Mouse (Mus musculus): ENCODE measurements at regions not wholly inside any gene's neighbourhood (a gene's known extent, or its start where the extent isn't known, plus 50 kb on each side); places are given as distances from the start of the nearest gene placed in this dataset.

GRCm38 (mm10) chr5:119257374-119258120 lies 412.9 kb upstream of the Tbx3 start:
- H3K36me3 ChIP-seq (ENCODE audit: control insufficient read depth, insufficient read depth) = no peaks in the 10 kb centered on the region
- no peaks in the 10 kb centered on the region for H3K27me3 ChIP-seq (ENCODE audit: control insufficient read depth, insufficient read depth, insufficient read length)
- H3ac ChIP-seq (ENCODE audit: control insufficient read depth, insufficient read length, low read depth) = no peak overlapping the region
- H3K4me3 ChIP-seq (ENCODE audit: insufficient read depth, poor library complexity, severe bottlenecking) = no peak overlapping the region
- H3K79me3 ChIP-seq (ENCODE audit: low read depth) = no peaks in the 10 kb centered on the region
- no peaks in the 10 kb centered on the region for H3K79me2 ChIP-seq (ENCODE audit: control insufficient read depth, insufficient read depth)
- TF ChIP-seq USF1 (IDR thresholded peaks at IDR 0.05; ENCODE audit: low read depth) (no peak), MYOD1 (IDR thresholded peaks at IDR 0.05; ENCODE audit: control insufficient read depth, insufficient read length, low read depth) (no peak), MYOG (IDR thresholded peaks at IDR 0.05; ENCODE audit: control insufficient read depth, extremely low read depth, insufficient read length) (no peak), FOSL1 (IDR thresholded peaks at IDR 0.05; ENCODE audit: insufficient read depth, low read length, poor library complexity, severe bottlenecking) (no peak), CEBPB (IDR thresholded peaks at IDR 0.05; ENCODE audit: low read depth) (no peak), MAX (IDR thresholded peaks at IDR 0.05) (no peak), CTCF (IDR thresholded peaks at IDR 0.05; ENCODE audit: control insufficient read depth, insufficient read depth, insufficient read length) (no peak)

- TF ChIP-seq CEBPB (IDR thresholded peaks at IDR 0.05; ENCODE audit: low read depth) (no peak), FOSL1 (IDR thresholded peaks at IDR 0.05; ENCODE audit: insufficient read depth, low read length, poor library complexity, severe bottlenecking) (no peak), MYOD1 (IDR thresholded peaks at IDR 0.05; ENCODE audit: control insufficient read depth, insufficient read length, low read depth) (no peak), MYOG (IDR thresholded peaks at IDR 0.05; ENCODE audit: control insufficient read depth, extremely low read depth, insufficient read length) (no peak), MAX (IDR thresholded peaks at IDR 0.05) (no peak), USF1 (IDR thresholded peaks at IDR 0.05; ENCODE audit: low read depth) (no peak), CTCF (IDR thresholded peaks at IDR 0.05; ENCODE audit: control insufficient read depth, insufficient read depth, insufficient read length) (no peak)
- H3ac ChIP-seq (ENCODE audit: control insufficient read depth, insufficient read length, low read depth) = no peak overlapping the region
- no peaks in the 10 kb centered on the region for H3K79me3 ChIP-seq (ENCODE audit: low read depth)
- no peaks in the 10 kb centered on the region for H3K36me3 ChIP-seq (ENCODE audit: control insufficient read depth, insufficient read depth)
- H3K79me2 ChIP-seq (ENCODE audit: control insufficient read depth, insufficient read depth) = no peaks in the 10 kb centered on the region
- H3K27me3 ChIP-seq (ENCODE audit: control insufficient read depth, insufficient read depth, insufficient read length) = no peaks in the 10 kb centered on the region
- no peak overlapping the region for H3K4me3 ChIP-seq (ENCODE audit: insufficient read depth, poor library complexity, severe bottlenecking)
Observed at GRCm38 (mm10) chr5:119258831-119259230, 411.6 kb upstream of the Tbx3 start.

- Histone ChIP-seq H3K79me2 (ENCODE audit: control insufficient read depth, insufficient read depth) (no peaks in the 10 kb centered on the region), H3K4me3 (ENCODE audit: insufficient read depth, poor library complexity, severe bottlenecking) (no peak overlapping the region), H3K27me3 (ENCODE audit: control insufficient read depth, insufficient read depth, insufficient read length) (no peaks in the 10 kb centered on the region), H3K36me3 (ENCODE audit: control insufficient read depth, insufficient read depth) (no peaks in the 10 kb centered on the region), H3ac (ENCODE audit: control insufficient read depth, insufficient read length, low read depth) (no peak overlapping the region), H3K79me3 (ENCODE audit: low read depth) (no peaks in the 10 kb centered on the region)
- no peak for TF ChIP-seq CTCF (IDR thresholded peaks at IDR 0.05; ENCODE audit: control insufficient read depth, insufficient read depth, insufficient read length)
- no peak for TF ChIP-seq MAX (IDR thresholded peaks at IDR 0.05)
- TF ChIP-seq USF1 (IDR thresholded peaks at IDR 0.05; ENCODE audit: low read depth) = no peak
- no peak for TF ChIP-seq FOSL1 (IDR thresholded peaks at IDR 0.05; ENCODE audit: insufficient read depth, low read length, poor library complexity, severe bottlenecking)
- TF ChIP-seq CEBPB (IDR thresholded peaks at IDR 0.05; ENCODE audit: low read depth) = no peak
- no peak for TF ChIP-seq MYOG (IDR thresholded peaks at IDR 0.05; ENCODE audit: control insufficient read depth, extremely low read depth, insufficient read length)
- no peak for TF ChIP-seq MYOD1 (IDR thresholded peaks at IDR 0.05; ENCODE audit: control insufficient read depth, insufficient read length, low read depth)
Observed at GRCm38 (mm10) chr5:119265149-119265890, 405.1 kb upstream of the Tbx3 start.

- H3K79me3 ChIP-seq (ENCODE audit: low read depth) = no peaks in the 10 kb centered on the region
- H3K36me3 ChIP-seq (ENCODE audit: control insufficient read depth, insufficient read depth) = no peaks in the 10 kb centered on the region
- no peaks in the 10 kb centered on the region for H3K27me3 ChIP-seq (ENCODE audit: control insufficient read depth, insufficient read depth, insufficient read length)
- no peaks in the 10 kb centered on the region for H3K79me2 ChIP-seq (ENCODE audit: control insufficient read depth, insufficient read depth)
- H3ac ChIP-seq (ENCODE audit: control insufficient read depth, insufficient read length, low read depth) = no peak overlapping the region
- TF ChIP-seq FOSL1 (IDR thresholded peaks at IDR 0.05; ENCODE audit: insufficient read depth, low read length, poor library complexity, severe bottlenecking) (no peak), MYOG (IDR thresholded peaks at IDR 0.05; ENCODE audit: control insufficient read depth, extremely low read depth, insufficient read length) (no peak), CEBPB (IDR thresholded peaks at IDR 0.05; ENCODE audit: low read depth) (no peak), MYOD1 (IDR thresholded peaks at IDR 0.05; ENCODE audit: control insufficient read depth, insufficient read length, low read depth) (no peak), CTCF (IDR thresholded peaks at IDR 0.05; ENCODE audit: control insufficient read depth, insufficient read depth, insufficient read length) (no peak), MAX (IDR thresholded peaks at IDR 0.05) (no peak), USF1 (IDR thresholded peaks at IDR 0.05; ENCODE audit: low read depth) (no peak)
- no peak overlapping the region for H3K4me3 ChIP-seq (ENCODE audit: insufficient read depth, poor library complexity, severe bottlenecking)
Observed at GRCm38 (mm10) chr5:119271234-119271852, 399.1 kb upstream of the Tbx3 start.

GRCm38 (mm10) chr5:119273203-119273602 lies 397.3 kb upstream of the Tbx3 start:
- Histone ChIP-seq H3K79me2 (ENCODE audit: control insufficient read depth, insufficient read depth) (no peaks in the 10 kb centered on the region), H3K79me3 (ENCODE audit: low read depth) (no peaks in the 10 kb centered on the region), H3K36me3 (ENCODE audit: control insufficient read depth, insufficient read depth) (no peaks in the 10 kb centered on the region), H3K4me3 (ENCODE audit: insufficient read depth, poor library complexity, severe bottlenecking) (no peak overlapping the region), H3ac (ENCODE audit: control insufficient read depth, insufficient read length, low read depth) (no peak overlapping the region), H3K27me3 (ENCODE audit: control insufficient read depth, insufficient read depth, insufficient read length) (no peaks in the 10 kb centered on the region)
- TF ChIP-seq CEBPB (IDR thresholded peaks at IDR 0.05; ENCODE audit: low read depth) (peak; percentile 73), CTCF (IDR thresholded peaks at IDR 0.05; ENCODE audit: control insufficient read depth, insufficient read depth, insufficient read length) (no peak)
